Mouse (Mus musculus): ENCODE results near the gene Zbtb17. TPM values are rescaled to one million over a fixed set of nuclear protein-coding genes. Genes with fewer than 3 reads are reported as not detected.

The Zbtb17 gene
- polyA plus RNA-seq, 1 experiment from 2014 or later, result 24.6 TPM

DNA sequence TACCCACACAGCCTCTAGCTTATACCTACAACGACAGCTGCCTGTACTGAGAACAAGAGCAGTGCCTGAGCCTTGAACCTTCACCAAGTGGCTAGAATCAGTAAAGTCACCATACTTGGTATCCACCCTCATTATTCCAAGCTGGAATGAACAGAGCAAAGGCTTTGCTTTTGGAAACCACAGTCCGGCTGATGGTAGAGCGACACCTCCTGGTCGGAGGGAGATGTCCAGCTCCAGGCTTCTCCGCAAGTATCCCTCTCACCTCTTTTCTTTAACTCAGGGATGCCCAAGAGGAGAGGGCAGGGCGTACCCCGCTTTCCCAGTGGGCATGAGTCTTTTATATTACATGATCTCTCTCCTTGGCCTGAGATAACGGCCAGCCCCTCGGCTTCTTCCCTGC lies 14.6 kb upstream of the Zbtb17 start:
- Histone ChIP-seq H3K27me3 (ENCODE audit: insufficient read depth, low read length) (no peaks in the 10 kb centered on the region), H3K4me3 (replicated peaks; ENCODE audit: low read depth, low read length) (no peak overlapping the region), H3K4me1 (replicated peaks; ENCODE audit: insufficient read depth, low read length) (peaks cover 20% of the 10 kb centered on the region; the same call in 1 of the 2 replicates), H3K4me2 (ENCODE audit: low read length) (no peak overlapping the region), H3K9me3 (replicated peaks; ENCODE audit: low read length) (no peaks in the 10 kb centered on the region), H3K36me3 (ENCODE audit: insufficient read depth, low read length) (no peaks in the 10 kb centered on the region), H3K9ac (ENCODE audit: low read depth, low read length) (no peak overlapping the region), H3K27ac (no peak overlapping the region)
- ATAC-seq (replicated peaks; ENCODE audit: low FRiP score, low read depth) (no peak), DNase-seq (ENCODE audit: low spot score) (peak; percentile 67)
- TF ChIP-seq CTCF (IDR thresholded peaks at IDR 0.05; ENCODE audit: low read depth), result peak; percentile 77
- WGBS, result 47% methylated on average over 9 of the region's 9 CpGs

DNA sequence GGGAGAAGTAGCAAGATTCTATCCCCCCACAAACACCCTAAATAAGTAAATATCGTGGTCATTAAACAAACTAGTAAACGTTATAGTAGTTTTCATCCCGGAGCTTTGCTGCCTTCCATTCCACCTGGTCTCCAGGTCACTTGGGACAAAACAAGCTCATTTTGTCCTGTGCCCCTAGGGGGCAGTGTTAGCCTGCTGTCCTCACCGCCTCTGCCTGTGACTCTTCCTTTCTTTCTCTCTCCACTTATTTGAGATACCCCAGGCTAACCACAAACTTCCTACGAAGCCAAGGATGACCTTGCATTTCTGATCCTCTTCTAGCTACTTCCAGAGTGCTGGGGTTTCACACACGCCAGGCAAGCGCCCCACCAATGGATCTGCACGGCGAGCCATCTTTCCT lies 13.5 kb upstream of the Zbtb17 start:
- TF ChIP-seq CTCF (IDR thresholded peaks at IDR 0.05; ENCODE audit: low read depth), result peak; percentile 86
- H3K4me2 ChIP-seq (ENCODE audit: low read length), result no peak overlapping the region
- no peaks in the 10 kb centered on the region for H3K36me3 ChIP-seq (ENCODE audit: insufficient read depth, low read length)
- DNase-seq (ENCODE audit: low spot score), result peak; percentile 77
- H3K4me1 ChIP-seq (replicated peaks; ENCODE audit: insufficient read depth, low read length), result peaks cover 8% of the 10 kb centered on the region; the same call in 1 of the 2 replicates
- H3K9me3 ChIP-seq (replicated peaks; ENCODE audit: low read length), result no peaks in the 10 kb centered on the region
- H3K4me3 ChIP-seq (replicated peaks; ENCODE audit: low read depth, low read length), result no peak overlapping the region
- H3K27ac ChIP-seq, result no peak overlapping the region
- H3K27me3 ChIP-seq (ENCODE audit: insufficient read depth, low read length), result no peaks in the 10 kb centered on the region
- H3K9ac ChIP-seq (ENCODE audit: low read depth, low read length), result no peak overlapping the region
- ATAC-seq (replicated peaks; ENCODE audit: low FRiP score, low read depth), result no peak
- 35% methylated on average over 9 of the region's 9 CpGs for WGBS

DNA sequence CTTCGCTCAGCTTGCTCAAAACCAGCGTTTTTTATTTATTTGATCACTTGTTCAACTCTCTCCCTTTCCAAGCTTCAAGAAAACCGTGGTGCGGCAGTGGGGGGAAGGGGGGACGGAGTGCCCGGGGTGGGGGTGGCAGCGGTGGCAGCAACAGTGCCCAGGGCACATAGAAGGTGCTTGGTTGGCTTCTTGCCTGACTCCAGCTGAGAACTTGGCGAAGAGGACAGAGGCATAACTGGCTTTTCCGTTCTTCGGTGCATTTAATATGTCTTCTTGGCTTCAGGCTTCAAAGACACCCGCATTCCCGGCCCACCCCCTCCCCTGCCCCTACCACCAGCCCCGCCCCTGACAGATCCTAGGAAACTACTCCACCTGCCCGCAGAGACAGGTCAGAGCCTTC lies 11.8 kb upstream of the Zbtb17 start:
- Histone ChIP-seq H3K36me3 (ENCODE audit: insufficient read depth, low read length) (no peaks in the 10 kb centered on the region), H3K4me3 (replicated peaks; ENCODE audit: low read depth, low read length) (no peak overlapping the region), H3K9me3 (replicated peaks; ENCODE audit: low read length) (no peaks in the 10 kb centered on the region), H3K9ac (ENCODE audit: low read depth, low read length) (no peak overlapping the region), H3K27me3 (ENCODE audit: insufficient read depth, low read length) (no peaks in the 10 kb centered on the region), H3K4me2 (ENCODE audit: low read length) (no peak overlapping the region), H3K27ac (no peak overlapping the region), H3K4me1 (replicated peaks; ENCODE audit: insufficient read depth, low read length) (no peaks in the 10 kb centered on the region)
- no peak for TF ChIP-seq CTCF (IDR thresholded peaks at IDR 0.05; ENCODE audit: low read depth)
- WGBS, result 52% methylated on average over 13 of the region's 14 CpGs
- DNase-seq (ENCODE audit: low spot score) (no peak), ATAC-seq (replicated peaks; ENCODE audit: low FRiP score, low read depth) (no peak)

DNA sequence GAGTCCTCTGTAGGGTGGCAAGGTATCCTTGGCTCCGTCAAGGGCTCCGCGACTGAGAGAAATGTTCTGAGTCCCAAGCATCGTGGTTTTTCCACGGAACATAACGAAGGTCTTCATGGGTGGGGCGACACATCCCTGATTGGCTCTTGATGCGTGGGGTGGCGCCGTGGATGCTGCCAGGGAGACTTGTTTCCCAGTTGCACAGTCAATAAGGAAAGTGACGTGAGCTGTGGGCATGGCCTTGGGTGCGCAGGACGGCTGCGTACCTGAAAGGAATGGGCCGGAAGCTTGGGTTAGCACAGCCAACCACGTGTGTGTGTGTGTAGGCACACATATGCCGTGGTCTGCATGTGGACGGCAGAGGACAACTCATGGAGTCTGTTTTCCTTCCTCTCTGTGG lies 11.3 kb upstream of the Zbtb17 start:
- Histone ChIP-seq H3K4me3 (replicated peaks; ENCODE audit: low read depth, low read length) (no peak overlapping the region), H3K9ac (ENCODE audit: low read depth, low read length) (no peak overlapping the region), H3K9me3 (replicated peaks; ENCODE audit: low read length) (no peaks in the 10 kb centered on the region), H3K36me3 (ENCODE audit: insufficient read depth, low read length) (no peaks in the 10 kb centered on the region), H3K27me3 (ENCODE audit: insufficient read depth, low read length) (no peaks in the 10 kb centered on the region), H3K27ac (no peak overlapping the region), H3K4me2 (ENCODE audit: low read length) (no peak overlapping the region), H3K4me1 (replicated peaks; ENCODE audit: insufficient read depth, low read length) (no peaks in the 10 kb centered on the region)
- no peak for TF ChIP-seq CTCF (IDR thresholded peaks at IDR 0.05; ENCODE audit: low read depth)
- 86% methylated on average over 18 of the region's 18 CpGs for WGBS
- DNase-seq (ENCODE audit: low spot score), result no peak
- ATAC-seq (replicated peaks; ENCODE audit: low FRiP score, low read depth), result no peak

DNA sequence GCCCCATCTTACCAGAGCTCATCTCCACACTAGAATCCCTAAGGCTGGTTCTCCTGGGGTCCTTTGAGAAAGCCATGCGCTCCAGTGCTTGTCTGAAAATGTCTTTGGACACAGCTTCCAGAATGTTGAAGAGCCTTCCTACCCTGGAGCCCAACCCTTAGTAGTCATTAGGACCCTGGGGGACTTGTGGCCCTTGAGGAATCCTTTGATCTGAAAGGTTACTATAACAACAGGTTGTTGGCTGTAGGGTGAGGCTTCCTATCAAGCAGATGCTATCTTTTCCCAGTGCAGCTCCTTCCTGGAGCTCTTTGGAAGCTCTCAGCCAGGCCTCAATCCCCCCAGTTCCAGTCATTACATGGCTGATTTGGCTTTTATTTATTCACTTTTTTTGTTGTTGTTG lies 8.5 kb upstream of the Zbtb17 start, which contains the start of gene Srarp:
TSS of gene Srarp (minus strand) at position 132 of the 400 bp plus-strand sequence.
- H3K4me3 ChIP-seq (replicated peaks; ENCODE audit: low read depth, low read length), result no peak within 1 kb of the TSS
- H3K27ac ChIP-seq, result no peak within 1 kb of the TSS
- H3K27me3 ChIP-seq (ENCODE audit: insufficient read depth, low read length), result no peaks in the 10 kb centered on the region
- WGBS, result 74% methylated on average over 1 of the region's 1 CpGs
- H3K4me1 ChIP-seq (replicated peaks; ENCODE audit: insufficient read depth, low read length), result no peaks in the 10 kb centered on the region
- ATAC-seq (replicated peaks; ENCODE audit: low FRiP score, low read depth), result no peak
- TF ChIP-seq CTCF (IDR thresholded peaks at IDR 0.05; ENCODE audit: low read depth), result no peak
- no peaks in the 10 kb centered on the region for H3K36me3 ChIP-seq (ENCODE audit: insufficient read depth, low read length)
- no peak within 1 kb of the TSS for H3K4me2 ChIP-seq (ENCODE audit: low read length)
- H3K9me3 ChIP-seq (replicated peaks; ENCODE audit: low read length), result no peaks in the 10 kb centered on the region
- DNase-seq (ENCODE audit: low spot score), result no peak
- H3K9ac ChIP-seq (ENCODE audit: low read depth, low read length), result no peak within 1 kb of the TSS

DNA sequence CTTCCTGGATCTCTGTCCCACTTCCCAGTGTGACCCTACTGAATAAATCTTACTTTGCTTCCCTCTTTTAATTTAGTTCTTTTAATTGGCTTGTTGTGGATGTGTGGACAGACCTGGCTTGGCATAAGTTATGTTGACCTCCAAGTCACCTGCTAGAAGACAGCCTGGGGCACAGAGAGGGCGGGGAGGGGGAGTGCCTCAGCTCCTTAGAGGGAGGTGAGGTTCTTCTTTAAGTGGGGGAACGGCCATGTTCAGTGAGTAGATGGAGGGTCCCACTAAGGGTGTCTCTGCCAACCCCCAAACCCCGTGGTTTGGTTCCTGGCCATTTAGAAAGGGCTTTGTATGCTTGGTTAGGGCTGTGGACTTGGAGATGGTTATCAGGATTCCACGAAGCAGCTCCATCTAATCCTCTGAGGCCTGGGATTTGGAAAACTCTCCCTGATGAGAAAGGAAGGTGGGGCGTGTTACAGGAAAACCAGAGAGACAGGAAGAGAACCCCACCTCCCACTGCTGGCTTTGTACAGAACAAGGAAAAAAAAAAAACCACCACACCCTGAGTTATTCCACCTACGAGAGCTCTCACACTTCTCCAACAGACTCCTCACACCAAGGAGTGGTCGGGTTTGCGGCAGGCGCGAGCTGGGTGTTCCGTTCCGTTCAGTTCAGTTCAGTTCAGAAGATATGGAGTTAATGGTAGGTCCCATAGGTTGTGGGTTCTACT lies 5.2 kb upstream of the Zbtb17 start:
- Histone ChIP-seq H3K9ac (ENCODE audit: low read depth, low read length) (no peak overlapping the region), H3K27ac (peak overlapping the region; percentile 31; the same call in 1 of the 2 replicates), H3K36me3 (ENCODE audit: insufficient read depth, low read length) (no peaks in the 10 kb centered on the region), H3K4me1 (replicated peaks; ENCODE audit: insufficient read depth, low read length) (no peaks in the 10 kb centered on the region; the same call in 1 of the 2 replicates), H3K4me3 (replicated peaks; ENCODE audit: low read depth, low read length) (no peak overlapping the region), H3K4me2 (ENCODE audit: low read length) (no peak overlapping the region), H3K27me3 (ENCODE audit: insufficient read depth, low read length) (no peaks in the 10 kb centered on the region), H3K9me3 (replicated peaks; ENCODE audit: low read length) (no peaks in the 10 kb centered on the region)
- TF ChIP-seq CTCF (IDR thresholded peaks at IDR 0.05; ENCODE audit: low read depth), result no peak
- 68% methylated on average over 12 of the region's 12 CpGs for WGBS
- ATAC-seq (replicated peaks; ENCODE audit: low FRiP score, low read depth), result no peak
- no peak for DNase-seq (ENCODE audit: low spot score)
